Mouse (Mus musculus) brain, embryonic 14.5 days (tissue): ENCODE data around the gene Atg7. TPM values are rescaled to one million over a fixed set of nuclear protein-coding genes. Genes with fewer than 3 reads are reported as not detected.

Experiments
- DNase-seq: peaks from one replicate; pipeline ENCODE4 v3.0.0-alpha.2; 2011; ENCODE audit warnings: low read depth
- CTCF ChIP-seq: fragments of 200-500 bp; IDR thresholded peaks from 2 replicates; pipeline ENCODE4 v1.5.1; 2012; ENCODE audit warnings: inconsistent platforms, mild to moderate bottlenecking, moderate library complexity, borderline replicate concordance; ENCODE audit not compliant: insufficient read depth, insufficient read length; ENCODE audit errors: extremely low read depth
- POLR2A ChIP-seq: fragments of 200-500 bp; IDR thresholded peaks from 2 replicates; pipeline ENCODE4 v1.6.1; 2012; ENCODE audit warnings: mild to moderate bottlenecking, inconsistent platforms, borderline replicate concordance; ENCODE audit not compliant: poor library complexity, insufficient read depth, insufficient read length, severe bottlenecking; ENCODE audit errors: extremely low read depth
- polyA plus RNA-seq: library from polyadenylated mRNA; depleted of rRNA; stranded (reverse); fragments of >200 nt; gene quantifications from 2 replicates; pipeline ENCODE4 v1.2.3, GENCODE M21; 2012

Atg7 gene
- polyA plus RNA-seq, 1 experiment: 13.8 TPM

DNA sequence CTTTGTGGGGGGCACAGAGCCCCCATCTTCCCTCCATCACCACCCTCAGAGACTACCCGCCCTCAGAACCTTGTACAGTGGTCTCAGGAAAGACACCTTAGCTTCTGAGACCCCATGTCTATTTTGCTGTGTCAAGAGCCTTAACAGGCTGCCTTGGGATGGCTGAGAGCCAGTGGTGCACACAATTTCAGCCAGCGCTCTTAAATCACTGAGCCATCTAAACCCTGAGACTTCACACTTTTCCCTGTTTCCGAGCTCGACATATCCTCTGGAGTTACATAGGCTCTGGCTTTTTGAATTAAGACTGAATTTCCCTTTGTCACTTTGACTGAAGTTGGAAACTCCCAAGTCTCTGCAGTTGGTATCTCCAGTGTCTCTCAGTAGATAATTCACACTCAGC lies 148.9 kb downstream of the Atg7 start:
- TF ChIP-seq CTCF (no peak), POLR2A (no peak)
- DNase-seq: no peak

DNA sequence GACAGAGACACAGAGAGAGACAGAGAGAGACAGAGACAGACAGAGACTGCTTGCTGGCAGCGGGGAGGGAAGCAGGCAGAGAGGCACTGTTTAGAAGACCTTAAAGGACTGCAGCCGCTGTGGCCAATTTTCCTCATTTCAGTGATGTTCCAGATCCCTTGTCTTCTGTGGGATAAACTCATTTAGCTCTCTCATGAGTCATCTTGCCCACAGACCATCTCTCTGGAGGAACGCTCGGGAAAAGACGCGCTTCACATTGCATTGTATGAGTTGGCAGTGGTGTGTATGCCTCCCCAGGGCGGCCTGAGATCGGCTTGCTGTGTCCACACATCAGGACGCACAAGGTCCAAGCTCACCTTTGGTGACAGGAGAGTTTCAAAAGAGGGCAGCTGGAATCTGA lies 151.8 kb downstream of the Atg7 start:
- DNase-seq: no peak
- TF ChIP-seq POLR2A (no peak), CTCF (no peak)

DNA sequence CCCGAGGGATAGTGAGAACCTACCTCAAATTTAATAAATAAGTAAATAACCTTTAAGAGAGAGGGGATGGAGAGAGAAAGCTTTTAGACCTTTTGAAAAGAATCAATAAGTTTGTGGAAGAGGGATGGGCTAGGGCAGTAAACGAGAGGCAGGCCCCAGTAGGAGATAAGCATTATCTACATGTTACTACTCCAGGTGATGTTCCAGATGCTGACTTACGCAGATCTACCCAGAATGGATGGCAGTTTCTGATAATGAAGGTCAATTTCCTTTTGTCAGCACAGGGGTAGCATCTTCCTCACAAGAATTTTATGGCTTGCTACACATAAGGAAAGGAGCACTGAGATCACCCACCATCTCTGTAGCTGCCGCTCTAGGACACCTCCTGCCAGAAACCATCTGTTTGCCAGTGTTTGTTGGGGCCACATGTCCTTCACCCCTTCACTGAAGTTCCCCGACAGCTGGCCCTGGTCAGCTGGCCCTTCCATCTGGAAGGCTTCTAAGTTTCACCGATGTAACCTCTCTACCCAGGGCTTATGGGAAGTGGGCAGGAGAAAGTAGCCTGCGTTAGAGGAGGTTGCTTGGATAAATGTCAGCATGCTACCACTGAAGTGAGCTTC lies 152.9 kb downstream of the Atg7 start:
- TF ChIP-seq POLR2A: no peak
- TF ChIP-seq CTCF: no peak
- DNase-seq: no peak

DNA sequence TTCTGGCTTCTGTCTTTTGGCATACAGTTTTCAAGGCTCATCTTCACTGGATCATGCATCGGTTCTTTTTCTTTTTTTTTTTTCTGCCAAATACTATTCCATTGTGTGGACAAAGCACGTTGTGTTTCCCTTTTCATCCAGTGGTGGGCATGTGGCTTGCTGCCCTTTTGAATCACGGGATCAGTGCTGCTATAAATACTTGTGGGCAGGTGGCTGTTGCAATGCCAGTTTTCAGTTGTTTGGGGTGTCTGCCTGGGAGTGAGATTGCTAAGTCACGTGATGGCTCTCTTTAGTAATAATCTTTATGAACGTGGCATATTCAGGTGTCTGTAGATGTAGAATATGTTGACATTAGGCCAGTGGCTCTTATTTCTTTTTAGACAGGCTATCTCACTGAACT lies 155.0 kb downstream of the Atg7 start:
- DNase-seq: no peak
- no peak for TF ChIP-seq POLR2A
- TF ChIP-seq CTCF: no peak

DNA sequence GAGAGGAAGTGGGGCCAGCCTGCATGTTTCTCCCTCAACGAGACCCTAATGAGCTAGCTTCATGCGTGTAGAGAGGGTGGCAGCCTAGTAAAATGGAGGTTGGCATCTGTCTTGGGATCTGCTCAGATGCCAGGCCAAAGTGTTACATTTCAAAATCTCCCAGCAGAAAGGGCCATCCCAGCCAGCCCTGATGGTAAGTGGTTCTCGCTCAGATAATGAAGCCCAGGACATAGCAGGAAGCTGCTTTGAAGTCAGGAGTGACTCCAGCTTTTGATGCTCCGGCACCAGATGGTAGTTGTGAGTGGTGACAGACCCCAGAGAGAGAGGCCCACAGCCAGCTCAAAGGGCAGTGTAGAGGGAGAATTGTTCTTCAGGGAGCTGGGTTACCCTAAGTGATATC lies 155.8 kb downstream of the Atg7 start:
- TF ChIP-seq POLR2A: no peak
- TF ChIP-seq CTCF: no peak
- peak; percentile 41 for DNase-seq

DNA sequence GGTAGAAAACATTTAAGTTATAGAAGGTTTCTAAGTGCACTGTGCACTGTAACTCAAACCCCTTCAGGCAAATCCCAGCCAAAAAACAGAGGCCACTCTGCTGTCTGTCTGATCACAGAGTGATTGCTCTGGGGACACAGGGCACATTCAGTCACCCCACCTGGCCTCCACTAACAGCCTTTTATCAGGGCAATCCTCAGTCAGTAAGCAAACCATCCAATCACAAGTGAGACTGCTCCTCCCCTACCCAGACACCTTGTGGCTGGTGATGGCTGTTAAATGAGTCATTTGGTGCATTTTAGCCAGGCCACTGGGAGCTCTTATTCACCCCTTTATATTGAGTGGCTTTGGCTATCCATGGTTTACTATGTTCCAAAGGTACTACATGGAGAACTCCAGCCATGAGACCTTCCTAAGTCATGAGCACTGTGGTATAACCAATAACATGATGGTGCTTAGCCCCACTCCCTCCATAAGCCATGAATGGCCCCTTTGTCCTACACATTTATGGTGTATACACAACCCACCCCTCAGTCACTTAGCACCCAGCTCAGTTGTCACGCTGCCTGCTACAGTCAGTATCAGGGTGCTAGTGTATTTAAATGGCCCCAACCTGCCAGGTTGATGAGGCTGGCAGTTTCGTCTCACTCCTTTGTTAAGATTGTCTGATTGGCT lies 157.5 kb downstream of the Atg7 start:
- TF ChIP-seq POLR2A (no peak), CTCF (no peak)
- no peak for DNase-seq

DNA sequence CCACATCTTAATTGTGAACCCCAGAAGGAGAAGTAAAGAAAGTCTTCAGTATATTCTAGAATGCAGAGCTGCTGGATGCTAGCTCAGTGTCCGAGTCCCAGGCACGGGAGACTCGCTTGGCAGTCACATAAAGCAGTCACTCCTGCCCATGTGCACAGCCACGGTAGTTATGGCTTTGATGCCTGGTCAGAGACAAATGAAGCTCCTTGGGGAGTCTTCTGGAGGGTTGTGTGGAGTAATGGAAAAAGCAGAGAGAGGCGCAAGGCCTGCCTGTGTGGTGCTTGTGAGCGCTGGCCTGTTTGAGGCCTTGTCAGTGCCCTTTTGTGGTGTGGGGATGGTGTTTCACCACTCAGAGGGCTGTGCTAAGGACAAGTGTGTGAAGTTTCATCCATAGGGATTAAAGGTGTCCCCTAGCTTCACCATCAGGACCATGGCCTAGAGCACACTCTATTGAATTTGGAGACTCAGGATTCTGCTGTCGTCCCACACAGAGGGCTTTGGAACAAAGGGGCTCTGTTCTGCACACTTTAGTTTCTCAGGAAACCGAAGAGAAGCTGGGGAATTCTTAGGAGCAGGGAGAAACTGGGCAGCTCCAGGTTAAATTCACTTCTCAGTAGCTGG lies 161.1 kb downstream of the Atg7 start:
- peak; percentile 68 for DNase-seq
- TF ChIP-seq POLR2A (no peak), CTCF (no peak)

DNA sequence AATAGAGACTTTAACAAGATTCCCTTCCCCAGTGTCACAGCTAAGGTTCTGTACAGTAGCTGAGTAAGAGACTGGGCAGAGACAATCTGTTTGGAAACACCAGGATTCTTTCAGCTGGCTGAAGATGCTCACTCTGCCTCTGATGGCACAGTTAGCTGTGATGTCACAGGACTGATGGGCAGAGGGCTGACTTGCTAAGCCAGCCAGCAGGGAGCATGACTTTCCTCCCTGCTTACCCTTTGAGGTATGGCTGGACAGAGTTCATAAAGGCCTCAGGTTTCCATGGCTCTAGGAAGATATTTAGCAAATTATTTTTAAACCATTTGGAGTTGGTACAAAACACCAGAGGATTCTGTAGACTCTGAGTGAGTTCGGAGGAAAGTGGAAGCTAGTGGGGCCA lies 162.0 kb downstream of the Atg7 start:
- no peak for DNase-seq

DNA sequence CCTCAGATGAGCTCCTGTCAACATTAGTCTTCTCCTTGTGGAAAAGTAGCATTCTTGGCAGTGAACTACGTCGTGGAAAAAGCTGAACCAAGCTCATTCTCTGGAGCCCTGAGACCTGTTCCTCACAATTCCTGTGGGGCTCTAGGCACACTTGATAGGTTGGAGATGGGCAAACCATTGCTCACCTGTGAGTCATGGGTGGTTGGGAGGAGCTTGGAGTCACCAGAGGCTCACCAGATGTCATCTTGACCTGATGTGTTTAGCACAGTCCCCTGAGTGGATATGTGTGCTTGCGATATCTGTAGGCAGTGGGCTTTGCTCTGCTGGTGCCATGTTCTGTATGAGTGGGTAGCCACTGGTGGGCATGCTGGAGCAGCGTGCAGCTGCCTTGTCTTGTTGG lies 163.0 kb downstream of the Atg7 start:
- TF ChIP-seq CTCF: no peak
- TF ChIP-seq POLR2A: no peak
- DNase-seq: no peak

More for the DNA sequence above, 162.0 kb downstream of the Atg7 start:
- no peak for TF ChIP-seq POLR2A
- no peak for TF ChIP-seq CTCF

DNA sequence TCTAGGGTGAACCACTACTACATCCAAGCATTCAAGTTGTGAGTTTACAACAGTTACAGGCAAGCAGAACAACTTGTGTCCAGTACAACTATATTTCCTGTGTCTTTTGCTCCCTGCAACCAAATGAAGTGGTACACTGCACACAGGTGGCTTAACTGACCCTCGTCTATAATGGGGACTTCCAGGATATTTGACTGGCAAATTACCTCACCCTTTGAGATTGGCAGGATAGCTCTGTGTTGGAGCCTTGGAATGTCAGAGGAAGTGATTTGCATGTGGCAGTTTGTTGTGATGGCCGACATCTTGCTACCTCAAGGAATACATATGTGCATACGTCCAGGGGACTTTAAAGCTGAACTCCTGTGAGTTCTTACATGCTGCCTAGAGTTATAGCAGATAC lies 164.6 kb downstream of the Atg7 start:
- TF ChIP-seq POLR2A: no peak
- TF ChIP-seq CTCF: no peak
- DNase-seq: no peak

DNA sequence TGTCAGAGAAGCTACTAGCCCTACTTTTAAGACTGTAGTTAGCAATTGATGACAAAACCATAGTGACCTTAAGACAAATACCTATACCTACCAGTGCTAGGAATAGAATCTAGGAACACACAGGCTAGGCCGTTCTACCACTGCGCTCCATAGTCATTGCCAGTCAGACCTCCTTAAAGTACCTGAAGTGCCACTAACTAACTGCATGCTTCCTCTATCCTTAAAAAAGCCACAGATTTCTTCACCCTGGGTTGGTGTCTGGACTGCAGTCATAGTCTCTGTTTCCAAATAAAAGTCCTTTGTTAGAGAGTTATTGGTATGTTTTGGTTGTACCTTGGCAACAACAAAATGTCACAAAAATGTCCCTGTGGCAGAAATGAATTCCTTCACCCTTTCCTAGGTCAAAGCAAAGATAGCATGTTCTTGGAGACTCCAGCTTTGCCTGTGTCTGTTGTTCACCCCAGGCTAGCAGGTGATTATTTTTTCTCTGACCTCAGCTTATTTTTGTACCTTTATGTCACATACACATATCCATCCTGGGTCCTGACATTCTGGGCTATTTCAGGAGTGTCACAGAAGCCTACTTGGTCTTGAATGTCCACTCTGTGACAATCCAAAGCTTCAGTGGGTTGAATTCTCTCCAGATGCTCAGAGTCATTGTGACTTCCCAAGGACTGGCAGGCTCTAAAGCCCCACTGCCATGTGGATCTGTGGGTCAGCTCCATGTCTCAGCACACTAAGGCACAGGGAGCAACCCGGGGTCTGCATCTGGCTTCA lies 165.9 kb downstream of the Atg7 start:
- no peak for DNase-seq
- TF ChIP-seq POLR2A (no peak), CTCF (no peak)
